Mouse (Mus musculus): Measurements from ENCODE around the gene Fnip2. TPM values are rescaled to one million over a fixed set of nuclear protein-coding genes. Genes with fewer than 3 reads are reported as not detected.

Fnip2 gene
- 5.7 and 10.2 TPM in 2 replicates for polyA plus RNA-seq (2012; rRNA removed)

DNA sequence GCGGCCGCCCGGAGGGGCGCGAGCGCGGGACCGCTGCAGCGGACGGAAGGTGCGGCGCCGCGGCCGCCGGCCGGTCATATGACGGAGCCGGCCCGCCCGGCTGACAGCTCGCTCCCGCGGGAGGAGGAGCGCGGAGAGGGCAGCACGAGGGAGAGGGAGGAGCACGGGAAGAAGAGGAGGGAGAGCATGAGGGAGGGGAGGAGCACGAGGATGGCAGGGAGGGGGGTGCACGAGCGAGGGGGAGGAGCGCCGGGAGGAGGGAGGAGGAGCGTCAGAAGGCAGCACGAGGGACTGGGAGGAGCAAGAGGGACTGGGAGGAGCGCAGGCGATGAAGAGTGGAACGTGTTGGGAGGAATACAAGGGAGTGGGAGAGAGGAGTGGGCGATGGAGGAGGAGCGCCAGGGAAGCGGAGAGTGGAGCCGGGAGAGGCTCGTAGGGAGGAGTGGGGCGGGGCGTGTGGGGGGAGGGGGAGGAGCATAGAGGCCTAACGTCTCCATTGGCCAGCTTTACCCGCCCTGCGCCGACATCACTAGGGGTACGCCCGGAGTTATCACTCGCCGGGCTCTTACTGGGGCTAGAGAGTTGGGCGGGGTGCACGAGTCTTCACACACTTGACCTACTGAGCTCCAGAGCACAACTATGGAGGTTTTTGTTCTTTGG, at the start of gene Fnip2:
Gene Fnip2 (minus strand): TSS at position 94 of the 660 bp plus-strand sequence.
- DNase-seq = peak; percentile 93
- peak within 1 kb of the TSS; percentile 93 for H3K4me3 ChIP-seq (replicated peaks; ENCODE audit: extremely low read depth, low read depth, low read length)
- TF ChIP-seq POLR2A (IDR thresholded peaks at IDR 0.05; ENCODE audit: borderline replicate concordance, extremely low read depth, low read depth, low read length) = peak; percentile 53; the same call in 1 of the 2 replicates
- no peak for TF ChIP-seq CTCF (IDR thresholded peaks at IDR 0.05; ENCODE audit: insufficient read depth, low read length)
- under 1% methylated on average over 53 of the region's 55 CpGs for WGBS
- H3K4me1 ChIP-seq (ENCODE audit: control insufficient read depth, insufficient read depth, low read length) = no peaks in the 10 kb centered on the region; the same call in 1 of the 2 replicates

DNA sequence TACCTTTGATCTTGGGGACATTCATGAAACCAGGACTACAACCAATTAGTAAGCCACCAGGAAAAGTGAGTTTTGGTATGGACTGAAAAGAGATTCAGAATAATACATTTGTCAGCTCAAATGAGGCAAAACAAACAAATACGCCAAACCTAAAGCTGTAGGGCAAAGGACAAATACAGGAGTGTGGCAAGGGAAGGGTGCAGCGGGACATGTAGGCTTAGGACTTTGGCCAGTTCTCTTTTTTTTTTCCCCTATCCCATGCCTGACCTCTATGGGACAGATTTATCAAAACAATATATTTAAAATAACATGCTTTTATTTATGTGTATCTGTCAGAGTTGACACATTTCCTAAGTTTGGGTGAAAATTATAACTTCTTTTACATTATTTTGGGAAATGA, 42.3 kb upstream of the Fnip2 start:
- no peak for DNase-seq
- Histone ChIP-seq H3K4me1 (ENCODE audit: control insufficient read depth, insufficient read depth, low read length) (no peaks in the 10 kb centered on the region), H3K4me3 (replicated peaks; ENCODE audit: extremely low read depth, low read depth, low read length) (no peak overlapping the region)
- TF ChIP-seq POLR2A (IDR thresholded peaks at IDR 0.05; ENCODE audit: borderline replicate concordance, extremely low read depth, low read depth, low read length) (no peak), CTCF (IDR thresholded peaks at IDR 0.05; ENCODE audit: insufficient read depth, low read length) (no peak)
- WGBS = 91% methylated on average over 2 of the region's 2 CpGs

DNA sequence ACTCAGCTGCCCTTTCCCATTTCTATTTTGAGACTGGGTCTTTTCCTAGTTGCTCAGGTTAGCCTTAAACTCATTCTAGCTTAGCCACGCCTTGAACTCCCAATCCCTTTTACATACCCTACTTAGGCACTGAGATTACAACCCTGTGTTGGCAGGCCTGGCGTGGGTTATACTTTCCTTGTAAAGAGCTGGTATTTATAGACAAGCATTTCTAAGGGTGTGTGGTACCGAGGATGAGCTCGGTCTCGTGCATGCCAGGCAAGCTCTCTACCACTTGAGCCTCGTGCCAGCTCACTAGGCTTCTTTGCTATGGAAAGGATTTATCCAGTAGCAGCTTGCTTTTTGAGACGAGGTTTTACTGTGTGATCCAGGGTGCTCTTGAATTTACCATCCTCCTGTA, 27.9 kb upstream of the Fnip2 start:
- no peak overlapping the region for H3K4me3 ChIP-seq (replicated peaks; ENCODE audit: extremely low read depth, low read depth, low read length)
- H3K4me1 ChIP-seq (ENCODE audit: control insufficient read depth, insufficient read depth, low read length) = peaks cover 3% of the 10 kb centered on the region; the same call in 1 of the 2 replicates
- TF ChIP-seq POLR2A (IDR thresholded peaks at IDR 0.05; ENCODE audit: borderline replicate concordance, extremely low read depth, low read depth, low read length) (no peak), CTCF (IDR thresholded peaks at IDR 0.05; ENCODE audit: insufficient read depth, low read length) (no peak)
- WGBS = 88% methylated on average over 7 of the region's 7 CpGs
- no peak for DNase-seq

DNA sequence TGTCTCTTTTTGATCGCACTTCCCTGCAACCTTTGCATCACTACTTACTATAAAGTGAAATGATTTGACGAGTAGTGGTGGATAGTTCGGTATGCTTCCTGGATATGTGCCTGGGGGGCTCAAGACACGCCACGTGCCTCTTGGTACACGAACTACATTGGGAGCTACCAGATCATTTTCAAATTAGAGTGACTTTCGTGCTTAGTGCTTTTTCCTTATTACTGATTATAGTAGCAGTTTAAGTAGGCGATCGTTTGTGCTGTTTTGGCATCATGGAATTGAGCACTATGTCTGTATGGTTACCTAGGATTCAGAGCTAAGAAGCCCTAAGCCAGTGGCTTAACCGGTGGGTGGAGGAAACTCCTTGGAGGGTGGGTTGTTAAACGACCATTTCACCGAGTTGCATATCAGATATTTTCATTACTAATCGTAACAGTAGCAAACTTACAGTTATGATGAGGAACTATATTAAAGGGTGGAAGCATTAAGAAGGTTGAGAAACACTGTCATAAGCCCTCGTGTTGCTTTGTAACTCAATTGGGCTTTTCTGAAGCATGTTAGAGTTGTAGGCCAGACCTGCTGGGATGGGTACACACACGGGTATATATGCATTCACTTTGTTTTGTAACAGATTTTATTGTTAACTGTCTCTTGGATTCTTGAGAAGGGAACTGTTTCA, 24.3 kb upstream of the Fnip2 start:
- DNase-seq = no peak
- 2% methylated on average over 15 of the region's 15 CpGs for WGBS
- Histone ChIP-seq H3K4me3 (replicated peaks; ENCODE audit: extremely low read depth, low read depth, low read length) (peak overlapping the region; percentile 68), H3K4me1 (ENCODE audit: control insufficient read depth, insufficient read depth, low read length) (peaks cover 3% of the 10 kb centered on the region; the same call in 1 of the 2 replicates)
- TF ChIP-seq POLR2A (IDR thresholded peaks at IDR 0.05; ENCODE audit: borderline replicate concordance, extremely low read depth, low read depth, low read length) = no peak
- no peak for TF ChIP-seq CTCF (IDR thresholded peaks at IDR 0.05; ENCODE audit: insufficient read depth, low read length)

DNA sequence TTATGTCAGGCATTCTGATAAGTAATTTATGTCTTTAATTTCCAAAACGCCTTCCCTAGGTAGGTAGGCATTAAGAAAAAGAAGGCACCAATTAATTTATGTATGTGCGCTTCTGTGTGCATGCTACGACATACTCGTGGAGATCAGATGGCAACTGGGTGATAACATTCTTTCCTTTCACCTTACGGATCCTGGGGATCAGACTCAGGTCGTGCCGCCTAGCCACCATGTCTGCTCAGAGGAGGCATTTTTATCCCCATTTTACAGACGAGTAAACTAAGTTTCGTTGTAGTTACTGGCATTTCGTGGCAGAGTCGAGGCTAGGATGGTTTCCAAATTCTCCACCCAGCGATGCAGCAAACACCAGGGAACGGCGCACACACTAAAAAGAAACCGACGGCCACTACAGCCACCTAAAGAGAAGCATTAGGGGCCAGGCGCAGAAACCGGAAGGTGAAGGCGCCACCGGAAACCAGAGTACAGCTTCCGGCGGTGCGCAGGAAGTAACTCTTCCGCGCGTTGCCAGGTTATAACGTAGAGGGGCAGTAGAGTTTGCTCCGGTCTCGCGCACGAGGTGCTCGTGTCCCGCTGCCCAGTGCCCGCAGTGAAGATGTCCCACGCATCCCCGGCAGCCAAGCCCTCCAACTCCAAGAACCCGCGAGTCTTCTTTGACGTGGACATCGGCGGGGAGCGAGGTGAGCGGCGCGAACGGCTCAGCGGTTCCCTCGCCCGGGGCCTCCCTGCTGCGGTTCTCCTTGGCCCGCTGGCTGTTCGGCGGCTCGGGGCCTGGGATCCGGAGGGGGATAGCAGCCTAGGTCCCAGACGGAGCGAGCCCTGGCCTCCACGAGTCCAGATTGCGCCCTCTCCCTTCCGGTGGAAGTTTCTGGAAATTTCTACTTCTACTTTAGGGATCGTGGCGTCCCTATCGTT, 23.5 kb upstream of the Fnip2 start, which contains the start of gene Ppid:
Gene Ppid (plus strand): TSS at position 480 of the 930 bp plus-strand sequence.
- H3K4me1 ChIP-seq (ENCODE audit: control insufficient read depth, insufficient read depth, low read length) = peaks cover 3% of the 10 kb centered on the region; the same call in 1 of the 2 replicates
- TF ChIP-seq CTCF (IDR thresholded peaks at IDR 0.05; ENCODE audit: insufficient read depth, low read length) = no peak
- TF ChIP-seq POLR2A (IDR thresholded peaks at IDR 0.05; ENCODE audit: borderline replicate concordance, extremely low read depth, low read depth, low read length) = peak; percentile 73; the same call in 1 of the 2 replicates
- peak within 1 kb of the TSS; percentile 68 for H3K4me3 ChIP-seq (replicated peaks; ENCODE audit: extremely low read depth, low read depth, low read length)
- peak; percentile 70 for DNase-seq
- 3% methylated on average over 63 of the region's 63 CpGs for WGBS

DNA sequence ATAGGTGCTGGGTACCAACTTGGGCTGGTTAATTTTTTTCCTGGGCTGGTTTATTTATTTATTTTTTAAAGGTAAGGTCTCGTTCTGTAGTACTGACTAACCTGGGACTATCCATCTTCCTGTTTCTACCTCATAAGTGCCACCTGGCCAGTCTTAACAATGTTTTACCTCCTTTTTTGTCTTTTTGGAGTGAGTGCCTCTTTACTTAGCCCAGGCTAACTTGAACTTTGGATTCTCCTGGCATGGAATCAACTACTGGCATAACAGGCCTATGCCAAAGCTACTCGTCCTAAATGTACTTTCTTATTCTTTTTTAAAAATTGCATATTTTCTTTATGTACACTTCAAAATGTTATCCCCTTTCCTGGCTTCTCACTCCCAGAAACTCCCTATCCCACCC, 22.1 kb upstream of the Fnip2 start:
- 71% methylated on average over 2 of the region's 2 CpGs for WGBS
- TF ChIP-seq POLR2A (IDR thresholded peaks at IDR 0.05; ENCODE audit: borderline replicate concordance, extremely low read depth, low read depth, low read length) (no peak), CTCF (IDR thresholded peaks at IDR 0.05; ENCODE audit: insufficient read depth, low read length) (no peak)
- DNase-seq = no peak
- Histone ChIP-seq H3K4me3 (replicated peaks; ENCODE audit: extremely low read depth, low read depth, low read length) (no peak overlapping the region), H3K4me1 (ENCODE audit: control insufficient read depth, insufficient read depth, low read length) (peaks cover 3% of the 10 kb centered on the region; the same call in 1 of the 2 replicates)

DNA sequence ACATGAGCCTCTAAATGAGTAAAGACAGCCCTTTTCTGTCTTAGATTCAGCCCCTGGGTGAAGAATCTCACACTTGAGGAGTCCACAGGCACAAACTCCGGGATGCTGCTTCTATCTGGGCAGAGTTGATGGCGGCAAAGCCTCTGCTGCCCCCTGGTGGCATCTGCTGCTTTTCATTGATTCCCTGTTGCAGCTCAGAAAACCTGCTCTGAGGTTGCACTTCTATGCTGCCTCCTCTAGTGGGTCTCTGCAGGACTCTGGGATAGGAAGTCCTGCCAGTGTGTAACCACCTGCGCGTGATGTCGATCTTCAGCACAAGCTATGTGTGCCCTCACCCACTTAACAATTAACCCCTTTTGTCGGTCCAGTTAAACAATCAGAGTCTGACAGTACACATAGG, 19.2 kb upstream of the Fnip2 start:
- DNase-seq = peak; percentile 83
- Histone ChIP-seq H3K4me1 (ENCODE audit: control insufficient read depth, insufficient read depth, low read length) (no peaks in the 10 kb centered on the region), H3K4me3 (replicated peaks; ENCODE audit: extremely low read depth, low read depth, low read length) (no peak overlapping the region)
- under 1% methylated on average over 6 of the region's 6 CpGs for WGBS
- TF ChIP-seq POLR2A (IDR thresholded peaks at IDR 0.05; ENCODE audit: borderline replicate concordance, extremely low read depth, low read depth, low read length) (no peak), CTCF (IDR thresholded peaks at IDR 0.05; ENCODE audit: insufficient read depth, low read length) (peak; percentile 95)

DNA sequence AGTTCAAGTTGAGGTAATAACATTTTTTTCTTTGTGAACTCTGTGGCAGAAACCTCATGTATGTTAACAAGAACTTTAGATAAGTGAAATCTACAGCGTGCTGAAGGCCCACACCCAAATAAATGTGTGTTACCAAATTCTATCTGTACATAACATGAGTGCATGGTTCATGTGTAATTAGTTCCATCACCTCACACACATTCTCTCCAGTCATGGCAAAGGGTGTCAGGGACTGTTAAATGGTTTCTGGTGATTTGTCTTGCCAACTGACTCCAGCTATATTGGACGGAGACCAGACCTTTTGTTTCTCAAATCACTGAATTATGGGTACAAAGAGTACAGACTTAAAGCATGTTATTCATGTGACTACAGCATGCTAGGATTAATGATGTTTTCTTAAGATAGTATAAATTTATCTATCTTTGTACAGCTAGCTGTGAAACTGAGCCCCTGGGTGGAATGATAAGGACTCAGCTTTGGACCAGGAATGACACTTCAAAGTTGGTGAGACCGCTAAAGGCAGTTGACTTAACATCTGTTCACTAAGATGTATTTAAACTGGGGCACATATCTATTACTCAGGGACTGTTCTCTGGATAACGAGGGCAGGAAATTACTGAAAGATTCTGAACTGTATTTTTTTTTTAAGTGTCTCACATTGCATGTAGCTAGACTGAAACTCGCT, 12.4 kb upstream of the Fnip2 start:
- Histone ChIP-seq H3K4me1 (ENCODE audit: control insufficient read depth, insufficient read depth, low read length) (no peaks in the 10 kb centered on the region; the same call in 1 of the 2 replicates), H3K4me3 (replicated peaks; ENCODE audit: extremely low read depth, low read depth, low read length) (no peak overlapping the region)
- 68% methylated on average over 5 of the region's 5 CpGs for WGBS
- no peak for DNase-seq
- no peak for TF ChIP-seq CTCF (IDR thresholded peaks at IDR 0.05; ENCODE audit: insufficient read depth, low read length)
- no peak for TF ChIP-seq POLR2A (IDR thresholded peaks at IDR 0.05; ENCODE audit: borderline replicate concordance, extremely low read depth, low read depth, low read length)
